Mouse (Mus musculus) urinary bladder, postnatal 36 days (tissue): ENCODE results near the gene Pnp2.
"Not testable (repeated sequence)": the region's sequence is repeated elsewhere in the genome, so short reads cannot be mapped to it uniquely, and the experiment has no call there.

ENCODE experiments used
- DNase-seq, 2 experiments: peaks; one replicate each; pipeline ENCODE4 v3.0.0; 2022; ENCODE audit warnings: low spot score in 2 of 2, mixed read lengths in 1 of 2

Pnp2 gene

DNA sequence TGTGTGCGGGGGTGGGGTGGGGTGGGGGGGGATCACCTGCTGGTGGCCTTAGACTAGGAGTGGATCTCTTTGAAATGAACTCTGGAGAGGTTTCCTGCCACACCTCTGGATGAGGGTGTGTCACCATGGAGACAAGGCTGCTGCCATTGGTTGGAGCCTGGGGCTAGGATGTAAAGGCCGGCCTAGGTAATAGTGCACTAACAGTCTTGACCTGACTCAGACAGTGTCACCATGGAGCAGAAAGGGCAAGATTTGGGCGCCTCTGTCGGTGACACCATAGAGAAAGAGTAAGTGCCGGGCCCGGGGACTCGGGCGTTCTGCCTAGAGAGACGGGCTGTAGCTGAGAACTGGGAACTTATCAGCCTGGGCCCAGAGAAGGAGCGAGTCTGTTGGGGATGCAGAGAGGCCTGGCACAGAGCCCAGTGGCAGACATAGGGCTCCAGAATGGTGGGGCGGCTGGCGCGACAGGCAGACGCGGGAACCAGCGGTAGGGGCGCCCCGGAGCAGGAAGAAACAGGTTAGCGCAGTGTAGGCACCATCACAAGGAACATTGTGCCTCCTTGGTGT is at the start of gene Pnp2:
Gene Pnp2 (plus strand): TSS at position 51 of the 567 bp plus-strand sequence.
- DNase-seq: peak; percentile 26 to 46

DNA sequence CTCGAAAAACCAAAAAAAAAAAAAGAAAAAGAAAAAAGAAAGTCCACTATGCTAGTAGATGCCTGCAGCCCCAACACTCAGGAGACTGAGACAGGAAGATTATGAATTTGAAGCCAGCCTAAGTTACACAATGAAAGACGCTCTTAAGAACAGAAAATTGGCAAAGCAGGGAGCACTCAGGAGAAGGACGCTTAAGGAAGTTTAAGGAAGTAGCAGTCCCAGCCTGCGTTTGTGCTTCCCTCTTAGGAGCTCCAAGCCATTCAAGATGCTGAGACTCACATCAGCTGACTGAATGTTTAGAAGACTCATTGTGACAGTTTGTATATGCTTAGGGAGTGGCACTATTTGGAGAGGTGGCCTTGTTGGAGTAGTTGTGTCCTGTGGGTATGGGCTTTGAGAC is 47.7 kb upstream of the Pnp2 start:
- no peak for DNase-seq

DNA sequence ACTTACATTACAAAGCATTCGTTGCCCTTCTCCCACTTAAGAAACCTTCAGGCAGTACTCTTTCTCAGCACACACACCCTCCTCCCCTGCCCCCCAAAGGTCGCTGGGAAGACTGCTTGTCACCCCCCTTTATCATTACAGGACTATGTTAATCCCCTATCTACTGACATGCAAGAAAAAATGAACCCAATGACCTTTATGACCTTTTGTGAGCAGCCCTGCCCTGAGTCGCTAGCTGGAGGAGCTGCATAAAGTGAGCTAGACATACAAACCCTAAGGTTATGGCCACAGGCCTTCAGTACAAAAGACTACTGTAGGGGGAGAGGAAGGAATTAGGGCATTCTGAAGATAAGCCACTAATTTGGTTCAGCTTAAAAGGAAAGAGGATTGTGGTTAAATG is 44.4 kb upstream of the Pnp2 start:
- no peak for DNase-seq

DNA sequence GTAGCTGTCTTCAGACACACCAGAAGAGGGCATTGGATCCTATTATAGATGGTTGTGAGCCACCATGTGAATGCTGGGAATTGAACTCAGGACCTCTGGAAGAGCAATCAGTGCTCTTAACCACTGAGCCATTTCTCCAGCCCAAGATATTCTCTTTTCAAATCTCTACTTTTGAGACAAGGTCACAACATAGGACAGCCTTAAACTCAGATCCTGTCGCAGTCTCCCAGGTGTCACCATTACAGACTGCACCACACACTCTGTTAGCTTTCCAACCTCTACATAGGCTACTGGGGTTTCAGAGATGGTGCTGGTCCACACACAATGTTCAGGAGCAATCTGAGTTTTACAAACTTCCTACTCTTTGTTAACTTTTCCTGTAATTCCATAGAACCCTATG is 32.4 kb upstream of the Pnp2 start:
- DNase-seq: not testable (repeated sequence)

DNA sequence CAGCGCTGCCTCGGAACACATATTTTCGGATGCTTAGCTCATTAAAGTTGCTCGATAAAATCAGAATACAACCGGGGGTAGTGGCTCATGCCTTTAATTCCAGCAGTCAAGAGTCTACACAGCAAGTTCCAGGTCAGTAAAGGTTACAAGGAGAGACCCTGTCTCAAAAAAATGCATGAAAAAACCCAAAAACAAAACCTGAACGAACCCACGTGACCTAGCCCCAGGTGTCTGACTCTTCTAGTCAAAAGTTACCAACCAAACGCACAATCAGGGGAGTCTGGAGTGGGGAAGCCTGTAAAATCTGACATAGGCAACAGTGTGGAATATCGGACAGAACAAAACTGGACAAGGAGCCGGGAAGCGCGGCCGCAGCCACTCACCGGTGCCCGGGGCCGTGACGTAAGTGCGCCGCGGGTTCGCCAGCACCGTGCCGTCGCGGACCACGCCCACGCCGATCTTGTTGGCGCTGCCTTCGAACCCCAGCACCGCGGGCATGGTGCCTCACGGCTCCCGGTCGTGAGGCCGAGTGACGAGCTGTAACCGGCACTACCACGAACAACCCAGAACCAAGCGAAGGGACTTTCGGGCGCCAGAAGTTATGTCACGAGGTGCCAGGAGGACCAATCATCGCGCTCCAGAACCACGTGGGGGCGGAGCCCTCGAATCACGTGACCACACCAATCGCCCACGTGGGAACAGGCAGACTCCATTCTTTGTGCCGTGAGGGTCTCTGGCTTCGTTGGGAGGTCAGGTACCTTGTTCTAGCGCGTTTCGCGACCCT is 31.3 kb upstream of the Pnp2 start, which contains the start of the genes Osgep and Apex1:
Gene Osgep (minus strand): TSS at position 613 of the 784 bp plus-strand sequence.
Gene Apex1 (plus strand): TSS at position 688 of the 784 bp plus-strand sequence.
- DNase-seq: peak; percentile 96

DNA sequence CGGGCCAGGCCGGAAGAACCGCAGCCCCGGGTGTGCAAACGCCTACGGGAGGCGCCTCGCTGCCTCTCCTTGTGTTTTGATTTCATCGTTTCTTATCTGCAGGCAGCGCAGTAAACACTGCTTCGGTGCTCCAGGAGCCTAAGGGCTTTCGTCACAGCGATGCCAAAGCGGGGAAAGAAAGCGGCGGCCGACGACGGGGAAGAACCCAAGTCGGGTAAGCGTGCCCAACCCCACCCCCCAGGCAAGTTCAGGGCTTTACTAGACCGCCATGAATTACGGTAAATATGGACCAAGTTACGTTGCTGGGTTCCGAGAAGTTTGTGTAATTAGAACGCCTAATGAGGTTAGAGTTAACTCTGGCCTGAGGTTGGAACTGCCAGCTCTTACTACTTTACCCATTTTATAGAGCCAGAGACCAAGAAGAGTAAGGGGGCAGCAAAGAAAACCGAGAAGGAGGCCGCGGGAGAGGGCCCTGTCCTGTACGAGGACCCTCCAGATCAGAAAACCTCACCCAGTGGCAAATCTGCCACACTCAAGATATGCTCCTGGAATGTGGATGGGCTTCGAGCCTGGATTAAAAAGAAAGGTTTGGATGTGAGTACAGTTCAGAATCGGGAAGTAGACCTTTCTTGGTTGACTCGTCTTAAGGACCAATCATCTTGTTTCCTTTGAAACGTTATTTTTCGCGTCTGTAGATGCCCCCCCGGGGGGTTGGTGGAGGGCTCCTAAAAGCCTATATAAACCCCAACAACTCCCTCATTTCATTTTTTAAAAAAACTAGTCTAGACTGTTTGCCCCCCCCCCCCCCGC is 30.5 kb upstream of the Pnp2 start:
- peak in 1 of 2 experiments; percentile 9 for DNase-seq

DNA sequence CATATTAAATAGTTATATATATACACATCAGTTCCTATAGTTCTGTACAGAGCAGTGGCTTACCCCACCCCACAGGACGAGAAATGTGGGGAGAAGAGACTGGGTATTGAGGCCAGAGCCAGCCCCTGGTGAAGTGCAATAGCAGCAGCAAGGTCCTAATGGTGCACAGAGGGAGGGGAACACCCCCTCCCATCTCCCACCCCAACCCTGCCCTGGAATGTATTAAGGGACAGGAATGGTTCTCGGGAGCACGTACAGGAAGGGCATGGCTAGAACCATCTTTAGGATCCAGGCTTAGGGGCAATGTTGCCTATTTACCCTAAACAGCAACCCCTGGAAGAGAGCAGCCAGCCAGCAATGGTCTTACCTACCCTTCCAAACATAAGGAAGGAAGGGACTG is 28.4 kb upstream of the Pnp2 start:
- no peak for DNase-seq

DNA sequence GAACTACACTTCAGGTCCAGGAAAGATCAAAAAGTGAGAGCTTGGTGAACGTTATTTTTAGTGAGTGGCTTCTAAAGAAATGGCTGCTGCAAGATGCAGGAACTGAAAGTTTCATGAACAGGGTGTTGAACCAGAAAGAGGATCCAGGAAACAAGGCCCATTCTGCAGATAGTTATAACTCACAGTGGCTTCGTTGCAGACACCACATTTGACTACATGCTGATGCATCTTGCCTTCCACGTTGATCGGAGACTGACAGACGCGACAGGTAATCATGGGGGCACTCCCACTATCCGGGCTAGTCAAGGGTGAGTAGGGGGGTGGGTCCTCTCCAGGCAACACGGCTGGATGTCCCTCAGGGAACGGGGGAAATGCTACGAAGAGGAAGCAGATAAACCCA is 25.8 kb upstream of the Pnp2 start:
- no peak for DNase-seq

DNA sequence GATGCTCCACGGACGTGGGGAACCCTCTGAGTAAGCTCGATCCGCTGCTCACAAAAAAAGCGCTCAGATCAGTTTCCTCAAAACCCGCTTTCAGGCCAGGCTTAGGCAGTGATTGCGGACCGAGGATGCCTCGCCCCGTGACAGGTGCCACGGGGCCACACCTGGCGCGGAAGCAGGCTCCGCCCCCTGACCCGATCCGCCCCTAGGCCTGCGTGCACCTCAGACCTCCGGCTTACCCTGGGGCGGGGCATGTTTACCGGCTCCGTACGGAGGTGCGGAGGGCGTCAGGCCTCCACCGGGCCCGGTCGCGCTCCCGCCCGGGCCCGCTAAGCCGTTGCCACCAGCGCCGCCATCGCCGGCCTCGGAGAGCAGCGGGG is 25.4 kb upstream of the Pnp2 start:
- DNase-seq: peak; percentile 50 to 61

DNA sequence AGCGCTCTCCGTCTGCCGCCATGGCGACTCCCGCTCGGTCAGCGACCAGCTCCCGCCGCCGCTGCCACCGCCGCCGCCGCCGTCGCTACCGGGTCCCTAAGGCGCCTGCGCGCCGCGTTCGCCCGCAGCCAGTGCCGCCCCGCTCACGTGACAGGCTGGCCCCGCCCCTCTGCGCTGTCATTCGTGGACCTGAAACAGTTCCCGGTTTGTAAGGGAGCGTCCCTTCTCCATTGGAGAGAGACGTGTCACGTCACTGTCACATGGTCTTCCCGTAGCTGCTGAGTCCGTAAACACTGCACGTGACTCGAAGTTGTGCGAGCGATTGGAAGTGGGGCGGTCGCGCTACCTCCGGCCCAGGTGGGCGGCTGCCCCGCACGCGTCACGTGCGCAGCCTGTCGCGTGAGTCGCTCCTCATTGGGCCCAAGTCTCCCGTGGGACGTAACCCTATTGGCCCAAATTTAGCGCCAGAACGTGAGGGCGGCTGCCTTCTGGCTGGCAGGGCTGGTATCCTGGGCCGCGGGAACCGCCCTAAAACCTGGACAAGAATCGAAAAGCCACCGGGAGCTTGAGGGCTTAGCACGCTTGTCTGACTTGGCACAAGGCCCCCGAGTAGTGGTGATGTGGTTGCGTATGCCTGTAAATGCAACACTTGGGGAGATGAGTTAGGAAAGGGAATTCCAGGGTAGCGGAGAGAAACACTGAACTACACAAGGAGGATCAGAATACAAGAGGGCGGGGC is 24.9 kb upstream of the Pnp2 start, which contains the start of the genes Pip4p1 and Pnp:
Gene Pip4p1 (minus strand): TSS at position 103 of the 739 bp plus-strand sequence.
Gene Pnp (plus strand): TSS at position 329 of the 739 bp plus-strand sequence.
- peak; percentile 99 for DNase-seq

DNA sequence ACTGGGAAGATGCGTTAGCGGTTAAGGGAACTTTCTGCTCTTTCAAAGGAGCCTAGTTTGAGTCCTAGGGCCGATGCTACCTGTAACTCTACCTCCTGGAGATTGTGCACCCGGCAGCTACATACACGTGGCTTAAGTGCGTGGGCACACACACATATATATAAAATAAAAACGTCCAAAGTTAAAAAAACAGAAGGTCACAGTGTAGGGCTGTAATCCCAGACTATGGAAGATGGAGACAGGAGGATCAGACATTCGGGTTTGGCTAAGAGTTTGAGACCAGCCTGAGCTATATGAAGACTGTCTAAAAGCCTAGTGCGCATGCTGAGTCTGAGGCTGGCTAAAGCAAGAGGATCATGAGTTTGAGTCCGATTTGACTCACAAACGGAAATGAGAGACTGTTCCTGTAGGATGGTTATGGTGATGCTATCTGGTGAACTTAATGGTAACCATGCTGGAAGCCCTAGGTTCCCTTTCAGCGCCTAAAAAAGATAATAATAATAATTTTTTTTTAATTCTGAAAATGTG is 24.2 kb upstream of the Pnp2 start:
- DNase-seq: no peak

DNA sequence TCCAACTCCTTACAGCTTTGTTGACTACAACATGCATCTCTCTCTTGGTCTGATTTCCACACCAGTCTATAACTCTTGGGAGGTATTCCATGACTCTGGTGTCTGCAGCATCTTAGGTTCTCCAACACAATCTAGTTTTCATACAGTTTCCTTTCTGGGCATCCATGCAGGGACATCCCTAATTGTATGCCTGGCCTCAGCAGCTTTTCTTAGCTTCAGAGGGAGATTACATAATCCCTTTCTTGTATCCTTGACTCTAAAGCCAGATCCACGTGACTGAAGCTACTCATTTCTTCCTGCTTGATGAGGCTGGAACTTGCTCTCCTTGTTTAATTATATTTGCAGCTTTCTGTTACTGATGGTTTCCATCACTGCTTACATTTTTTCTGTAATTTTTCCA is 19.1 kb upstream of the Pnp2 start:
- DNase-seq: no peak

DNA sequence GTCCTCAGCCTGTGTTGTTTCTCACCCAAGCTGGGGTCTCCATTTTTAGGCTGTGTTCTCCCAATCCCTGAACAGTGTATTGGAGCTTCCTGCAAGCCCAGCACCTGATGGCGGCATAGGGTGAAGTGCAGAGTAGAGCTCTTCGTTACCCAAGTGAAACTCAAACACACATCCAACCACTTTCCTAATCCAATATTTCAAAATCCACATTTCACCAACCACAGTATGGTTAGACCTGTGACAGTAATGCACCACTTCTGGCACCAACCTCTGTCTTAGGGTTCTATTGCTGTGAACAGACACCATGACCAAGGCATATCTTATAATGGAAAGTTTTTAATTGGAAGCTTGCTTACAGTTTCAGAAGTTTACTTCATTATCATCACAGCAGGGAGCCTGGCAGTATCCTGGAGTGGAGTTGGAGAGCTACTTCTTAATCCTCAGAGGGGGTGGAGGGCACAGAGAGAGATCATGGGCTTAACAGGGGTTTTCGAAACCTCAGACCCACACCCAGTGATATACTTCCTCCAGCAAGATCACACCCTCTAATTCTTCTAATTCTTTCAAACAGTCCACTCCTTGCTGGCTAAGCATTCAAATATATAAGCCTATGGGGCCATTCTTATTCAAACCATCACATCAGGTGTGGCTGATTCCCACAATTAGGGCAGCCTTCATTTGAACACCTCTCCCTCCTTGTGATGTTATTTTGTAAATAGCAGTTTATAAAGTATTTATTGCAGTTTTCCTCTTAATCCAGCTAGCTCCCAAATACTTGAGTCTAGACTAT is 17.5 kb upstream of the Pnp2 start:
- no peak for DNase-seq

DNA sequence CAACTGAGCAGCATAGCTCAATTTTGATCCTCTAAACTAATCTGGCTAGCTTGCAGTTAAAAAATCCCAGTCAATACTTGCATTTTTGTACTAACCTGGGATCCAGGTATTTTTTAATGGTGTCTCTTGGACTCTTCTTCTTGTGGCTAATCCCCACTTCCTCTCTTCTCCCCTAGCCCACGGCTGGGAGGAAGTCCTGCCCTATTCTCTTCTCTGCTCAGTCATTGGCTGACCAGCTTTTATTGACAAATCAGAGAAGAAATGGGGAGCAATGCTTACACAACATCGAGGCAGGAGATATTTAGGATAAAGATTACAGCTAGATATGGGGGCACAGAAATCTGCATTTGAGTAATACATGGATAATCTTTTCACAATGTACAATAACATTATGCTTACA is 16.9 kb upstream of the Pnp2 start:
- DNase-seq: no peak

DNA sequence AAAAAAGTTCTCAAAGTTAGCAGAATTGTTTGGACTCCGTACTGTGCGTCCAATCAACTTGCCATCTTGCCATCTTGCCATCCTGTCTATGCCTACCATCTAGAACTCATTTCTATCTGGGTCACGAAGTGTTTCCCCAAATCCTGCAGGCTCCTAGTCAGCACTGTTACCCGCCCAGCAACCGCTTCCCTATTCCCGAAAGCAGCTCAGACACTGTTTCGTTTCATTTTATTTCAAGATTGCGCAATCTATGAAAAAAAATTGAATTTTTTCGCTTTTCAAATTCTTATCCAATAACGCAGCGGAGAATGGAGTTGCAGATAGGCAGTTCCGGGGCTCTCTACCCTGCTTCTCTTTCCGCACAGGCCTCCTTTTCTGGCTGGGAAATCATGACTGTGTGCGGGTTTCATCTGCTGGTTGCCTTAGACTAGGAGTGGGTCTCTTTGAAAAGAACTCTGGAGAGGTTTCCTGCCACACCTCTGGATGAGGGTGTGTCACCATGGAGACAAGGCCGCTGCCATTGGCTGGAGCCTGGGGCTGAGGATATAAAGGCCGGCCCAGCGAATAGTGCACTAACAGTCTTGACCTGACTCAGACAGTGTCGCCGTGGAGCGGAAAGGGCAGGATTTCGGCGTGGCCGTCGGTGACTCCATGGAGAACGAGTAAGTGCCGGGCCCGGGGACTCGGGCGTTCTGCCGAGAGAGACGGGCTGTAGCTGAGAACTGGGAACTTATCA is 11.7 kb upstream of the Pnp2 start, which contains the start of gene Gm49342:
Gene Gm49342 (plus strand): TSS at position 586 of the 736 bp plus-strand sequence.
- DNase-seq: peak; percentile 96 to 97

DNA sequence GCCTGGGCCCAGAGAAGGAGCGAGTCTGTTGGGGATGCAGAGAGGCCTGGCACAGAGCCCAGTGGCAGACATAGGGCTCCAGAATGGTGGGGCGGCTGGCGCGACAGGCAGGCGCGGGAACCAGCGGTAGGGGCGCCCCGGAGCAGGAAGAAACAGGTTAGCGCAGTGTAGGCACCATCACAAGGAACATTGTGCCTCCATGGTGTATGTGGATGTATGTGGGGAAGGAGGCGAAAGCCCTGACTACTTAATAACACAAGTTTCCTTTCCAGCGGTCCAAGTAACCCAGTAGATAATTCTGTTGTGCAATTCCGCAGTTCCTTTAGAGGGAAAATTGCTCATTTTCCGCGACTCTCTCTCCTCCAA is 11.1 kb upstream of the Pnp2 start:
- not testable (repeated sequence) for DNase-seq

DNA sequence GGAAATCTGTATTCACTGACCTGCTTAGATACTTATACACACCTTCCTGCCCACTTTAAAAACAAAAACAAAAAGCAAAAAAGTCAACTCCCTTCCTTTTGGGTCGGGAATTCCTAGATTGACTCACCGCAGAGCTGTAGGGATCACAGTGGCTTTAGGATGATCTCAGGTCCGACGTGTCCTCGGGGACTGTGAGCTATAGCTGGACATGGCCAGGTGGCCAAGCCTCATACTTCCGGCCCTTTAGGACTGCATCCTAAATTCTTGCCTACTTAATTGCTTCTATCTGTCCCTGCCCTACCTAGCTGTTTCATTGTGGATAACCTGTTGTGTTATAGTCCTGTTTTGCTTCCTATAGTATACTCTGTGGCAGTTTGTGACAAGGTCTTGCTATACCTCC is 10.7 kb upstream of the Pnp2 start:
- not testable (repeated sequence) for DNase-seq

DNA sequence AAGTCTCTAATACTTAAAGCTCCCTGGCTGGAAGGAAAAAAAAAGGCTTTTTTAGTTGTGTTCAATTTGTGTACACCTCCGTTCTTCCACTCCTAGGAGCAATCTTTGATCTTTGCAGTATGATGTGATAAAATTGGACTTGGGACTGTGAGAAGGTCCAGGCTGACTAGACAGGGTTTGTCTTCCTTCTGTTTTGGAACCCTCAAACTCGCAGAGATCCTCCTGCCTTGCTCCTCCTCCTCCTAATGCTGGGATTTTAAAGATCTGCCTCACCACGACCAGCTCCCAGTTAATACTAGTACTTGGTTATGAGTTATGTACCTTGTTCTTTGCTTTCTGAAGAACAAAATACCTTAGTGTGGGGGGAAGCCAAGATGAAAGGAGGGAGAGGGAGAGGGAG is 10.3 kb upstream of the Pnp2 start:
- DNase-seq: not testable (repeated sequence)

DNA sequence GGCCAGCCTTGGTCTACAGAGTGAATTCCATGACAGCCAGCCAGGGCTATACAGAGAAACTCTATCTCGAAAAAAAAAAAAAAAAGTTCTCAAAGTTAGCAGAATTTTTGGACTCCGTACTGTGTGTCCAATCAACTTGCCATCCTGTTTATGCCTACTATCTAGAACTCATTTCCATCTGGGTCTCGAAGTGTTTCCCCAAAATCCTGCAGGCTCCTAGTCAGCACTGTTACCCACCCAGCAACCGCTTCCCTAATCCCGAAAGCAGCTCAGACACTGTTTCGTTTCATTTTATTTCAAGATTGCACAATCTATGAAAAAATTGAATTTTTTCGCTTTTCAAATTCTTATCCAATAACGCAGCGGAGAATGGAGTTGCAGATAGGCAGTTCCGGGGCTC is 305 bp upstream of the Pnp2 start:
- no peak for DNase-seq

DNA sequence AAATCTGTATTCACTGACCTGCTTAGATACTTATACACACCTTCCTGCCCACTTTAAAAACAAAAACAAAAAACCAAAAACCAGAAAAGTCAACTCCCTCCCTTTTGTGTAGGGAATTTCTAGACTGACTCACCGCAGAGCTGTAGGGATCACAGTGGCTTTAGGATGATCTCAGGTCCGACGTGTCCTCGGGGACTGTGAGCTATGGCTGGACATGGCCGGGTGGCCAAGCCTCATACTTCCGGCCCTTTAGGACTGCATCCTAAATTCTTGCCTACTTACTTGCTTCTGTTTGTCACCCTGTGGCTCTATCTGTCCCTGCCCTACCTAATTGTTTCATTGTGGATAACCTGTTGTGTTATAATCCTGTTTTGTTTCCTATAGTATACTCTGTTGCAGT is 932 bp downstream of the Pnp2 start:
- DNase-seq: not testable (repeated sequence)
